Mouse (Mus musculus) right cerebral cortex, postnatal 36 days (tissue): ENCODE measurements at regions not wholly inside any gene's neighbourhood (a gene's known extent, or its start where the extent isn't known, plus 50 kb on each side); places are given as distances from the start of the nearest gene placed in this dataset.

Experiments
- DNase-seq, 2 experiments: peaks; one replicate each; pipeline ENCODE4 v3.0.0; 2022; ENCODE audit warnings: low spot score in 2 of 2, mixed read lengths in 1 of 2

- no peak for DNase-seq
Measured at GRCm38 (mm10) chr4:142956832-142957429, 255.9 kb downstream of the Prdm2 start.

- DNase-seq, result no peak
Measured at GRCm38 (mm10) chr4:142956376-142956775, 256.4 kb downstream of the Prdm2 start.

- DNase-seq, result peak in 1 of 2 experiments; percentile 3
Measured at GRCm38 (mm10) chr4:142953724-142954123, 259.1 kb downstream of the Prdm2 start.

GRCm38 (mm10) chr4:142952879-142953278, 259.9 kb downstream of the Prdm2 start:
- DNase-seq, result no peak

GRCm38 (mm10) chr4:142947673-142948072, 265.1 kb downstream of the Prdm2 start:
- no peak for DNase-seq

- no peak for DNase-seq
Measured at GRCm38 (mm10) chr4:142933627-142934026, 279.2 kb downstream of the Prdm2 start.

GRCm38 (mm10) chr4:142929245-142929644, 283.6 kb downstream of the Prdm2 start:
- DNase-seq, result no peak

GRCm38 (mm10) chr4:142927328-142928108, 285.3 kb downstream of the Prdm2 start:
- no peak for DNase-seq

GRCm38 (mm10) chr4:142925111-142925510, 287.7 kb downstream of the Prdm2 start:
- DNase-seq, result no peak

- DNase-seq, result no peak
Measured at GRCm38 (mm10) chr4:142909355-142909947, 303.3 kb downstream of the Prdm2 start.

- DNase-seq, result no peak
Measured at GRCm38 (mm10) chr4:142908782-142909181, 304.0 kb downstream of the Prdm2 start.

GRCm38 (mm10) chr4:142903356-142904032, 309.3 kb downstream of the Prdm2 start:
- no peak for DNase-seq

GRCm38 (mm10) chr4:142900792-142901191, 312.0 kb downstream of the Prdm2 start:
- DNase-seq, result no peak

GRCm38 (mm10) chr4:142898994-142899393, 313.8 kb downstream of the Prdm2 start:
- no peak for DNase-seq

GRCm38 (mm10) chr4:142890711-142891110, 322.1 kb downstream of the Prdm2 start:
- DNase-seq, result peak; percentile 5 to 18

GRCm38 (mm10) chr4:142888891-142889290, 323.9 kb downstream of the Prdm2 start:
- no peak for DNase-seq

GRCm38 (mm10) chr4:142887876-142888275, 324.9 kb downstream of the Prdm2 start:
- peak; percentile 24 to 52 for DNase-seq

GRCm38 (mm10) chr4:142880323-142880759, 332.5 kb downstream of the Prdm2 start:
- peak; percentile 41 for DNase-seq

- no peak for DNase-seq
Measured at GRCm38 (mm10) chr4:142876151-142876550, 336.6 kb downstream of the Prdm2 start.

GRCm38 (mm10) chr4:142875105-142875504, 337.7 kb downstream of the Prdm2 start:
- DNase-seq, result no peak

- DNase-seq, result no peak
Measured at GRCm38 (mm10) chr4:142866341-142866740, 346.5 kb downstream of the Prdm2 start.

- DNase-seq, result no peak
Measured at GRCm38 (mm10) chr4:142865593-142865992, 347.2 kb downstream of the Prdm2 start.
